Mouse (Mus musculus): ENCODE measurements around the gene Ipp. TPM values are rescaled to one million over a fixed set of nuclear protein-coding genes. Genes with fewer than 3 reads are reported as not detected.

Gene Ipp
- polyA plus RNA-seq, 1 experiment from 2014 or later, result 14.1 TPM

DNA sequence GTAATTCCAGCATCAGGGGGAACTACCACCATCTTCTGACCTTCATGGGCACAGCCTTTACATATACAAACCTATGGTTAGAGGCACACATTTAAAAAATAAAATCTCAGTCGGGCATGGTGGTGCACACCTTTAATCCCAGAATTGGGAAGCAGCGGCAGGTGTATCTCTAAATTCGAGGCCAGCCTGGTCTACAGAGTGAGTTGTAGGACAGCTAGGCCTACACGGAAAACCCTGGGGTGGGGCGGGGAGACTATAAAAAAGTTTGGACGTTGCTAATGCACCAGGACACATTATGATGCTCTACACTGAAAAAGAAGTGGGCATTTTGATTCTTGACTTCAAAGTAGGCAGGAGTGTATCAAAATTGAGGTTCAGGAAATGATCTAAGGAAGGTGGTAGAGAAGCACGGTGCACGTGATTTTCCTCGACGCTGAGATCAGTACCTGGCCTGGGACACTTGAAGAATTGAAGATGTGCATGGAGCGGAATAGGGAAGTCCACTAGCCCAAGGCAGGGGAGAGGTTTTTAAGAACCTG lies 394 bp upstream of the Ipp start:
- peak overlapping the region; percentile 94; the same call in 1 of the 2 replicates for H3K27ac ChIP-seq
- H3K9ac ChIP-seq, result peak overlapping the region; percentile 67
- peak; percentile 4; the same call in 1 of the 2 replicates for ATAC-seq (ENCODE audit: borderline replicate concordance, extremely low read depth, low FRiP score, low TSS enrichment)
- H3K36me3 ChIP-seq, result no peaks in the 10 kb centered on the region
- peak overlapping the region; percentile 60 for H3K4me3 ChIP-seq
- no peaks in the 10 kb centered on the region for H3K9me3 ChIP-seq
- WGBS, result 21% methylated on average over 11 of the region's 11 CpGs
- no peaks in the 10 kb centered on the region for H3K27me3 ChIP-seq
- H3K4me2 ChIP-seq, result peak overlapping the region; percentile 85
- H3K4me1 ChIP-seq, result peaks cover 7% of the 10 kb centered on the region

DNA sequence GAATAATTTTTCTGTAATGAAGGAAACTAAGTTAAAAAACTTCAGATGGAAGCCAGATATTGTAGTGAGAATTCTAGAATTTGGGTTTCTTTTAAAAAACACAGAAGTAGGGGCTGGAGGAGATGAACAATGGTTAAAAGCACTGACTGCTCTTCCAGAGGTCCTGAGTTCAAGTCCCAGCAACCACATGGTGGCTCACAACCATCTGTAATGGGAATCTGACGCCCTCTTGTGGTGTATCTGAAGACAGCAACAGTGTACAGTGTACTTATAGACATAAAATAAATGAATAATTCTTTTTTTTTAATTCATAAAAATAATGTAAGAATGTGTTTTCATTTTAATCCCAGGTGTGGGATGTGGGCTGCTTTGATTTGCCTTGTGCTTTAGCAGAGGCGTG lies 23.8 kb downstream of the Ipp start:
- no peak overlapping the region for H3K9ac ChIP-seq
- 54% methylated on average over 2 of the region's 2 CpGs for WGBS
- ATAC-seq (ENCODE audit: borderline replicate concordance, extremely low read depth, low FRiP score, low TSS enrichment), result no peak
- no peak overlapping the region for H3K4me2 ChIP-seq
- H3K27ac ChIP-seq, result no peak overlapping the region
- peaks cover 9% of the 10 kb centered on the region; the same call in 1 of the 2 replicates for H3K36me3 ChIP-seq
- H3K4me1 ChIP-seq, result no peaks in the 10 kb centered on the region
- no peaks in the 10 kb centered on the region for H3K27me3 ChIP-seq
- H3K9me3 ChIP-seq, result no peaks in the 10 kb centered on the region
- no peak overlapping the region for H3K4me3 ChIP-seq

DNA sequence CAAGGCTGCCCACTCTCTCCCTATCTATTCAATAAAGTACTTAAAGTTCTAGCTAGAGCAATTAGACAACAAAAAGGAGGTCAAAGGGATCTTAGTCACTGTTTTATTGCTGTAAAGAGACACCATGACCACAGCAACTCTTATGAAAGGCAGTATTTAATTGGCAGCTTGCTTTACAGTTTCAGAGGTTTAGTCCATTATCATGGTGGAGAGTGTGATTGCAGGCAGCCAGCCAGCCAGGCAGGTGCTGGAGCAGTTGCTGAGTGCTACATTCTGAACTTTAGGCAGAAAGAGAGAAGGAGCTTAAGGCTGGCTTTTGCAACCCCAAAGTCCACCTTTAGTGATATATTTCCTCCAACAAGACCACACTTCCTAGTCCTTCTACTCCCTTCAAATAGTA lies 29.0 kb downstream of the Ipp start:
- H3K4me2 ChIP-seq, result no peak overlapping the region
- no peaks in the 10 kb centered on the region for H3K27me3 ChIP-seq
- 0 out of 2 replicates have a peak, but pooled peaks cover 6% of the 10 kb centered on the region for H3K36me3 ChIP-seq
- no peak for ATAC-seq (ENCODE audit: borderline replicate concordance, extremely low read depth, low FRiP score, low TSS enrichment)
- H3K9ac ChIP-seq, result no peak overlapping the region
- no peak overlapping the region for H3K4me3 ChIP-seq
- H3K9me3 ChIP-seq, result no peaks in the 10 kb centered on the region
- H3K27ac ChIP-seq, result no peak overlapping the region
- H3K4me1 ChIP-seq, result no peaks in the 10 kb centered on the region

DNA sequence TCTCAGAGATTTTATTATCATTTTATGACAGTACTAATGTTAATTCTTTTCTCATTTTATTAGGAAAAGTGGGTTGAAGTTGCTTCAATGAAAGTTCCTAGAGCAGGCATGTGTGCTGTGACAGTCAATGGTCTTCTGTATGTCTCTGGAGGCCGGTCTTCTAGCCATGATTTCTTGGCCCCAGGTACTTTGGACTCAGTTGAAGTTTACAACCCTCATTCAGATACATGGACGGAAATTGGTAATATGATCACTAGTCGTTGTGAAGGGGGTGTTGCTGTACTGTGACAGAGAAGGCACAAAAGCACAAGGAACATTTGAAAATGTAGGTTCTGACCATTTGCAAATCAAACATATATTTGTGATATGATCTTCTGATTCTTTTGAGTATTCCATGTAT lies 30.4 kb downstream of the Ipp start:
- 85% methylated on average over 3 of the region's 3 CpGs for WGBS

DNA sequence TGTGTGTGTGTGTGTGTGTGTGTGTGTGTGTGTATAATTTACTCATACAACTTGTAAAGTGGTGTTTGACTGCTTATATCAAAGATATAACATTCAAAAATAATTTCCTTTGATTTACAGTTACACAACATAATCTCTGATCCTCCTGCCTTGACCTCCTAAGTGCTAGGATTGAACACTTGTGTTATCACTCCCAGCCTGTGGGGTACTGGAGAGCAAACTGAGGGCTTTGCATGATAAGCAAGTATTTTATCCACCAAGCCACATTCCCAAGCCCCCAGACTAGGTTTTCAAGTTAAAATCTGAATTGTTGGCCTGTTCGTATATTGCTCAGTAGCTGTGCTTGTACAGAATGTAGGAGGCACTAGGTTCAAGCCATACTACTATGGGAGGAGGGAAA lies 43.1 kb downstream of the Ipp start:
- ATAC-seq (ENCODE audit: borderline replicate concordance, extremely low read depth, low FRiP score, low TSS enrichment), result no peak
- Histone ChIP-seq H3K4me2 (no peak overlapping the region), H3K9ac (no peak overlapping the region), H3K9me3 (no peaks in the 10 kb centered on the region), H3K27me3 (no peaks in the 10 kb centered on the region), H3K4me1 (no peaks in the 10 kb centered on the region), H3K36me3 (peaks cover 13% of the 10 kb centered on the region), H3K4me3 (no peak overlapping the region), H3K27ac (no peak overlapping the region)
- WGBS, result 91% methylated on average over 1 of the region's 1 CpGs

More for the DNA sequence above, 30.4 kb downstream of the Ipp start:
- Histone ChIP-seq H3K27me3 (no peaks in the 10 kb centered on the region), H3K36me3 (0 out of 2 replicates have a peak, but pooled peaks cover 6% of the 10 kb centered on the region), H3K9me3 (no peaks in the 10 kb centered on the region), H3K4me3 (no peak overlapping the region), H3K9ac (no peak overlapping the region), H3K4me1 (no peaks in the 10 kb centered on the region), H3K27ac (no peak overlapping the region), H3K4me2 (no peak overlapping the region)
- no peak for ATAC-seq (ENCODE audit: borderline replicate concordance, extremely low read depth, low FRiP score, low TSS enrichment)

DNA sequence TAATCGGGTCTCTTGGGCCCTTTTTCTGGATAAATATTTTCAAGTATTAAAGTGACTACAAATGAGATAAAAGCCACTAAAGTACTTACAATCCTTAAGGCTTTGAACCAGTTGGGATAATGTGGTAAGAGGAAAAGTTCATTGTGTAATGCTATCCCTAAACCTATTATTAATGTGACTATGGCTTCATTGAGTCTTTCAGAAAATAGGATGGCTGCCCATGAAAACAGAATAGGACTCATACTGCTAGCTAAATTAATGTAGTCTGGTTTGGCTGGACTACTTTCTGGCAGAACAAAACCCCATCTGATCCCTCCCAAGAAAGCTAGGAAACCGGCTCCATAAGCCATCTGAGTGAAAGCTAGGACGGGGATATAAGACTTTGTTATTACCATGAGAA lies 45.7 kb downstream of the Ipp start:
- H3K4me3 ChIP-seq, result no peak overlapping the region
- H3K27ac ChIP-seq, result no peak overlapping the region
- H3K4me1 ChIP-seq, result no peaks in the 10 kb centered on the region
- no peak for ATAC-seq (ENCODE audit: borderline replicate concordance, extremely low read depth, low FRiP score, low TSS enrichment)
- H3K27me3 ChIP-seq, result no peaks in the 10 kb centered on the region
- H3K4me2 ChIP-seq, result no peak overlapping the region
- 87% methylated on average over 3 of the region's 3 CpGs for WGBS
- peaks cover 13% of the 10 kb centered on the region for H3K36me3 ChIP-seq
- H3K9ac ChIP-seq, result no peak overlapping the region
- H3K9me3 ChIP-seq, result no peaks in the 10 kb centered on the region

DNA sequence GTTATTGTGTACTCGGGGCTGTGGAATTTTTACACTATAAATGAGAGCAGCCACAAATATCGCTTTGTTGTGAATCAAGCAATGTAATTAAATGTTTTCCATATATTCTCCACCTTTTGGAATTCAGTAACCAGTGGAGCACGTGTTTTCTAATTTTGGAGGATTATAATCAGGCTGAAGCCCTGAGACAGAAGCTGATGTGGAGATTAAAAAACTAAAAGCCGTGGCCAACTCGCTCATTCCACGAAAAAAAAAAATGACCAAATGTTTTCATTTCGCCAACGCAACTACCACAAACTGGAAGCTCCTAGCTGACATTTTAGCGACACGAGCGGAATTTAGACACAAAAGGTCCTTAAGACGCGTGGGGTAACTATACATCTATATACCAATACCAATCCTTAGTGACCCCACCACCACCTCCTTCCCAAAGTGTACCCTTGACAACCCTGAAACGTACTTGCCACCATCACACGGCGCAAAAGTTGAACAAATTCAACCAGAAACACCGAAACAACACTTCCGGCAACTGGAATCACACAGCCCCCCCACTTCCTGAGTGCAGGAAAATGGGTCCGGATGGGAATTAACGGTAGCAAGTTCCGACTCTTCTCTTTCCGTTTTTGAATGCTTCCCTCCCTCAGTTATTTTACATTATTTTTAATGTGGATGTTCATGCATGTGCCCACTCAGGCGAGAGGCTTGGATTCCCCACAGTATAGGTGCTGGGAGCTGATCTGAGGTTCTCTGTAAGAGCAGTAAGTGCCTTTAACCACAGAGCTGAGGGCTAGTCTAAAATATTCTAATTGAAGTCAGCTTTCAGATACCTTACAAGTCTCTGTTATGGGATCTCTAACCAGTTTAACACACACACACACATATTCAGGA lies 48.3 kb downstream of the Ipp start, which contains the start of gene Tmem69:
Gene Tmem69 (minus strand): TSS at position 524 of the 888 bp plus-strand sequence.
- no peak for ATAC-seq (ENCODE audit: borderline replicate concordance, extremely low read depth, low FRiP score, low TSS enrichment)
- H3K4me2 ChIP-seq, result peak within 1 kb of the TSS; percentile 74
- H3K27me3 ChIP-seq, result no peaks in the 10 kb centered on the region
- no peaks in the 10 kb centered on the region for H3K9me3 ChIP-seq
- peaks cover 7% of the 10 kb centered on the region; the same call in 1 of the 2 replicates for H3K4me1 ChIP-seq
- H3K36me3 ChIP-seq, result peaks cover 13% of the 10 kb centered on the region
- peak within 1 kb of the TSS; percentile 75 for H3K4me3 ChIP-seq
- peak within 1 kb of the TSS; percentile 72 for H3K9ac ChIP-seq
- peak within 1 kb of the TSS; percentile 95 for H3K27ac ChIP-seq
- WGBS, result 2% methylated on average over 23 of the region's 23 CpGs

DNA sequence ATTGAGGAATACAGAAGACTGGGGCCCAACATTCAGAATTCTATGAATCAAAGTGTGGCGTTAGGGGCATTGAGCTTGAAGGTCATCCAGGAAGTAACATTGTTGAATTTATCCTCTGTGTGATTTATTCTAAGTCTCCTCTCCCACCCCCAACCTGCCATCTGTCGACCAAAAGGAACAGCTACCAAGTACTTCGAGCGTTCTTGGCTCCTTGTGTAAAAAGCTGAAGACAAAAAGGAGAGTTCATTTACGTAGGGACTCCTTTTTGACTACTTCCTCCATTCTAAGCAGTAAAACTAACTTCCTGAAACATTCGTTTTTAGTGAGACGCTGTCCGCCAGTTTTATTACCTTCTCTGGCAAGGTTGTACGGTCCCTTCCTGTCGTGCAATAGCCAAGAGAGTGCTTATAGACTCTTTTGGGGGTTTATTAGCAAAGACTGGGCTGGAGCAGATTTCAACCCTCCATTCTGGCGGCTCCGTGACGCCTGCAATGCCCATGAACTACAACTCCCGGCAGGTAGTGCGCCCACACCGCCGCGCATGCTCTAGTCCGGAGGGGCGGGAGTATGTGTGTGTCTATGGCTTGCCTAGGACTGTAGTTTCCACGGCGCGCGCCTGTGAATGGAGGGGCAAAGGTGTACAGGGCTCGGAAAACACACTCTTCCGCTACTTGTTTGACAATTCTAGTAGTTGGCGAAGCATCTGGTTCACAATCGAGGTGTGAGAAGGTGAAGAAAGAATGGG lies 49.4 kb downstream of the Ipp start:
- peak; percentile 95 for ATAC-seq (ENCODE audit: borderline replicate concordance, extremely low read depth, low FRiP score, low TSS enrichment)
- Histone ChIP-seq H3K27me3 (no peaks in the 10 kb centered on the region), H3K4me3 (peak overlapping the region; percentile 75), H3K4me2 (peak overlapping the region; percentile 74), H3K9me3 (no peaks in the 10 kb centered on the region), H3K27ac (peak overlapping the region; percentile 95), H3K36me3 (peaks cover 13% of the 10 kb centered on the region), H3K4me1 (peaks cover 7% of the 10 kb centered on the region; the same call in 1 of the 2 replicates), H3K9ac (peak overlapping the region; percentile 72)
- WGBS, result under 1% methylated on average over 28 of the region's 28 CpGs

DNA sequence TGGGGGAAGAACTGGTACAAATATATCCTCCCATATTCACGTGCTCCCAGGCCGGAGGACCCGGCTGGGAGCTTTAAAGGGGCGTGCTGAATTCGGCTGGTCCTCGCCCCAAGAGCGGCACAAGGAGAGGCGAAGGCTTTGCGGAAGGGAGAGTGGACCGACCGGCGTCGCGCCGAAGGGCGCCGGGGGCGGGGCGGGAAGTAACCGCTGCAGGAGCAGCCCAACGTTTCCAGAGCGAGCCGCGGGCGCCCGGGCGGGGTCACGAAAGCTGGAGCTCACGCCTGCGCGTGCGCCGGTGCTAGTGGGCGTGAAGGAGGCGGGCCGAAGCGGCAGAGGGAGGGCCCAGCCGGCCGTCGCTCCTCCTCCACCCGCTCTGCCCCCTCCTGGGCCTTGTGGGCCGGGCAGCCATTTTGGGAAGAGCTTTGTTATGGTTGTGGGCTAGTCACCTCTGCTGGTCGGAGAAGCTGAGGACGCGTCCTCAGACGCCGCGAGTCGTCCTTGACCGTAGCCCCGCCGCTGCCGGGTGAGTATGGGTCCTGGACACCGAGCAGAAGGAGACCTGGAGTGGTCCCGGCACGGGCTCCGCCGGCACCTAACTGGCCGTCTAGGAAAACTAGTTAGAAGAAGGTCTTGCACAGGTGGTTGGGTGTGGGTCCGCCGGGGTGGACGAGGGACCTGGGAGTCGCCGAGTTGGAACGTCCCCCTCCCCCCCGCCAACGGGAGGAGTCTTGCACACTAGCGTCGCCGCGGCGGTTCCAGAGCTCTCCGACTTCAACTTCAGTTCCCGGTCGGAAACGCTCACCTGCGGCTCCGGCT lies 50.2 kb downstream of the Ipp start, which contains the start of gene Gpbp1l1:
Gene Gpbp1l1 (plus strand): TSS at position 353 of the 816 bp plus-strand sequence.
- Histone ChIP-seq H3K27ac (peak within 1 kb of the TSS; percentile 95), H3K4me2 (peak within 1 kb of the TSS; percentile 74), H3K4me3 (peak within 1 kb of the TSS; percentile 75), H3K27me3 (no peaks in the 10 kb centered on the region), H3K4me1 (peaks cover 7% of the 10 kb centered on the region; the same call in 1 of the 2 replicates), H3K9me3 (no peaks in the 10 kb centered on the region), H3K36me3 (peaks cover 9% of the 10 kb centered on the region), H3K9ac (peak within 1 kb of the TSS; percentile 81)
- WGBS, result 0% methylated on average over 77 of the region's 78 CpGs
- ATAC-seq (ENCODE audit: borderline replicate concordance, extremely low read depth, low FRiP score, low TSS enrichment), result peak; percentile 98

DNA sequence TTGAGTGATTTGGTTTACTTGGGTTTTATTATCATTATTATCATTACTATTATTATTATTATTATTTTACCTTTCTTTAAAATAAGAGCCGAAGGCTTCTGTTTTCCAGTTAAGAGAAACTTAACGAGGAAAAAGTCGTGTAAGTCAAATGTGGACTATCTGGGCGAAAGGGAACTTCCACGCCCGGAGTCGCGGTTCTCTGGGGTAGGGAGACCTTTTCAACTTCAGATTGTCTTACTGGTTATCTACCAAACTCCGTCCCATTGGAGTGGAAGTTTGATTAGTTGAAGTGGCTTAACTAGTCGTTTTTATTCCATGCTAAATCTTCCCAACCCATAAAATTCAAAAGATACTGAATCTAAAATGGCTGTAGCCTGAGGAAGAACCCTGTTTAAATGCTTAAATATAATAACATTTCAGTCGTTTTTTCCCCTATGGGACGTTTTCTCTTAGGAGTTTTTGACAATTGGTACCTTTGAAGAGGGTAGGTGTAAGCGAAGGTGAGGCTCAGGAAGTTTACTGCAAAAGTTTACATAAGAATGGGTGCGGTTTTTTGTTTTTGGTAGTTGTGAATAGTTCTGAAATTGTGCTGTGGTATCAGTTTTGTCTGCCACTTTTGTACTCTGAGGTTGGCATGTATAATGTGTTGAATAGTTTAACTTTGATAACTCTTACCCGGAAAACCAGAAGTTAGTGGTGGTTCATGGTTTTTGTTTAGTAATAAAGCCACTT lies 51.0 kb downstream of the Ipp start:
- H3K4me3 ChIP-seq, result peak overlapping the region; percentile 75
- no peaks in the 10 kb centered on the region for H3K27me3 ChIP-seq
- H3K27ac ChIP-seq, result peak overlapping the region; percentile 94
- H3K36me3 ChIP-seq, result peaks cover 3% of the 10 kb centered on the region
- peaks cover 7% of the 10 kb centered on the region; the same call in 1 of the 2 replicates for H3K4me1 ChIP-seq
- no peak for ATAC-seq (ENCODE audit: borderline replicate concordance, extremely low read depth, low FRiP score, low TSS enrichment)
- 2% methylated on average over 15 of the region's 15 CpGs for WGBS
- H3K9me3 ChIP-seq, result no peaks in the 10 kb centered on the region
- peak overlapping the region; percentile 81 for H3K9ac ChIP-seq
- peak overlapping the region; percentile 74 for H3K4me2 ChIP-seq
